Mouse (Mus musculus) CH12.LX (cell line): ENCODE measurements around the gene Map4k3. TPM values are rescaled to one million over a fixed set of nuclear protein-coding genes. Genes with fewer than 3 reads are reported as not detected.
"Not testable (repeated sequence)": the region's sequence is repeated elsewhere in the genome, so short reads cannot be mapped to it uniquely, and the experiment has no call there.

Experiments
- DNase-seq: peaks from one replicate; pipeline ENCODE4 v3.0.0-alpha.2; 2013; ENCODE audit errors: extremely low read depth
- H3K27ac ChIP-seq: 2 replicates; pipeline ENCODE4 v1.5.1; 2012; ENCODE audit warnings: low read depth, mild to moderate bottlenecking, control low read depth, moderate library complexity; ENCODE audit not compliant: insufficient read depth
- H3K27me3 ChIP-seq: replicated peaks from 2 replicates; pipeline ENCODE3; 2012; ENCODE audit warnings: inconsistent platforms
- H3K36me3 ChIP-seq, 2 experiments: replicated peaks in 1 of 2; 2 replicates each; pipeline versions ENCODE3 to v1.6.1; 2012; ENCODE audit warnings: inconsistent platforms in 1 of 2, low read length in 1 of 2, mild to moderate bottlenecking in 1 of 2, mixed read lengths in 1 of 2, moderate library complexity in 1 of 2; ENCODE audit not compliant: control insufficient read depth in 1 of 2, insufficient read depth in 1 of 2
- H3K4me1 ChIP-seq, 2 experiments: 2 replicates each; pipeline ENCODE4 v1.6.1; 2012; ENCODE audit warnings: inconsistent platforms in 1 of 2, moderate library complexity in 1 of 2; ENCODE audit not compliant: insufficient read depth in 2 of 2, control insufficient read depth in 1 of 2
- H3K4me2 ChIP-seq: 2 replicates; pipeline ENCODE4 v1.6.1; 2012; ENCODE audit warnings: low read depth, mild to moderate bottlenecking, control low read depth; ENCODE audit not compliant: poor library complexity, insufficient read depth, severe bottlenecking
- H3K4me3 ChIP-seq, 3 experiments: fragments of 150-350 bp in 1 of 3; sonication (generic) in 1 of 3; replicated peaks in 1 of 3; 2 replicates each; pipeline versions ENCODE3 to v1.5.1; 2011 to 2012; ENCODE audit warnings: low read depth in 2 of 3, low read length in 2 of 3, mild to moderate bottlenecking in 2 of 3, moderate library complexity in 2 of 3, control low read depth in 1 of 3, improper control_type of control experiment in 1 of 3, inconsistent platforms in 1 of 3, mixed read lengths in 1 of 3; ENCODE audit not compliant: poor library complexity in 1 of 3
- H3K79me2 ChIP-seq: replicated peaks from 2 replicates; pipeline ENCODE4 v1.6.1; 2012; ENCODE audit warnings: mild to moderate bottlenecking, moderate library complexity; ENCODE audit not compliant: control insufficient read depth, poor library complexity, insufficient read depth, severe bottlenecking; ENCODE audit errors: extremely low read depth
- H3K9ac ChIP-seq: 2 replicates; pipeline ENCODE4 v1.6.1; 2012; ENCODE audit warnings: low read depth, mild to moderate bottlenecking, control low read depth, moderate library complexity; ENCODE audit not compliant: insufficient read depth
- H3K9me3 ChIP-seq: replicated peaks from 2 replicates; pipeline ENCODE3; 2012; ENCODE audit warnings: low read length, inconsistent platforms, mixed read lengths
- CHD1 ChIP-seq: IDR thresholded peaks from 2 replicates; pipeline ENCODE4 v1.6.1; 2012; ENCODE audit warnings: low read depth, low read length, improper control_type of control experiment, inconsistent platforms
- CHD2 ChIP-seq: IDR thresholded peaks from 2 replicates; pipeline ENCODE4 v1.6.1; 2011; ENCODE audit warnings: low read length, improper control_type of control experiment
- ELF1 ChIP-seq: IDR thresholded peaks from 2 replicates; pipeline ENCODE4 v1.6.1; 2014; ENCODE audit warnings: low read depth, mild to moderate bottlenecking, inconsistent platforms, low read length, improper control_type of control experiment
- ETS1 ChIP-seq: conservative IDR thresholded peaks from 2 replicates; pipeline ENCODE4 v1.6.1; 2012; ENCODE audit warnings: low read depth, mild to moderate bottlenecking, inconsistent platforms, low read length, improper control_type of control experiment, moderate library complexity
- IRF4 ChIP-seq: IDR thresholded peaks from 2 replicates; pipeline ENCODE4 v1.6.1; 2014; ENCODE audit warnings: low read depth, mild to moderate bottlenecking, inconsistent platforms, low read length, improper control_type of control experiment
- JUN ChIP-seq: IDR thresholded peaks from 2 replicates; pipeline ENCODE4 v1.6.1; 2011; ENCODE audit warnings: low read depth, mild to moderate bottlenecking, low read length, improper control_type of control experiment, moderate library complexity; ENCODE audit not compliant: insufficient read depth
- KAT2A ChIP-seq: IDR thresholded peaks from 2 replicates; pipeline ENCODE4 v1.6.1; 2012; ENCODE audit warnings: low read length, improper control_type of control experiment, inconsistent platforms; ENCODE audit not compliant: insufficient replicate concordance
- MAX ChIP-seq: IDR thresholded peaks from 2 replicates; pipeline ENCODE4 v1.6.1; 2011; ENCODE audit warnings: low read length, improper control_type of control experiment
- MXI1 ChIP-seq: IDR thresholded peaks from 2 replicates; pipeline ENCODE4 v1.6.1; 2011; ENCODE audit warnings: mild to moderate bottlenecking, low read depth, low read length, improper control_type of control experiment
- MYC ChIP-seq: IDR thresholded peaks from 2 replicates; pipeline ENCODE4 v1.6.1; 2011; ENCODE audit warnings: low read depth, mild to moderate bottlenecking, improper control_type of control experiment, low read length
- PAX5 ChIP-seq: IDR thresholded peaks from 2 replicates; pipeline ENCODE4 v1.6.1; 2012; ENCODE audit warnings: low read length, inconsistent platforms, mixed read lengths
- POLR2AphosphoS2 ChIP-seq: IDR thresholded peaks from 2 replicates; pipeline ENCODE4 v1.6.1; 2011; ENCODE audit warnings: low read depth, low read length, improper control_type of control experiment
- TCF12 ChIP-seq: IDR thresholded peaks from 2 replicates; pipeline ENCODE4 v1.6.1; 2014; ENCODE audit warnings: low read depth, mild to moderate bottlenecking, inconsistent platforms, low read length, improper control_type of control experiment
- USF1 ChIP-seq: IDR thresholded peaks from 2 replicates; pipeline ENCODE4 v1.6.1; 2014; ENCODE audit warnings: low read depth, mild to moderate bottlenecking, inconsistent platforms, low read length, improper control_type of control experiment
- ZKSCAN1 ChIP-seq: IDR thresholded peaks from 2 replicates; pipeline ENCODE4 v1.6.1; 2012; ENCODE audit warnings: low read depth, inconsistent platforms, low read length, improper control_type of control experiment, borderline replicate concordance
- ZNF384 ChIP-seq: IDR thresholded peaks from 2 replicates; pipeline ENCODE4 v1.6.1; 2012; ENCODE audit warnings: low read depth, low read length, improper control_type of control experiment, inconsistent platforms
- dilution Hi-C: fragments of 300-500 bp; cut with MboI; formaldehyde crosslinking; loops from 2 replicates; pipeline ENCODE4 v1.14.3; 2020; ENCODE audit warnings: low sequenced_read_pairs; ENCODE audit not compliant: extremely low pct_unique_long_range_greater_than_20kb, extremely low pct_ligation_motif_present
- in situ Hi-C: fragments of 300-500 bp; cut with MboI; formaldehyde crosslinking; loops from 3 replicates; pipeline ENCODE4 v1.14.3; 2019; ENCODE audit warnings: low sequenced_read_pairs, low pct_ligation_motif_present, low pct_unique_long_range_greater_than_20kb, mixed read lengths
- polyA plus RNA-seq: library from polyadenylated mRNA; unstranded; fragments of >175 nt; gene quantifications from 2 replicates; pipeline ENCODE4 v1.2.1, GENCODE M21; 2012; ENCODE audit warnings: low read depth; ENCODE audit not compliant: insufficient read length
- total RNA-seq, 2 experiments: library from RNA; depleted of rRNA; stranded (reverse); fragments of 300-350 nt in 1 of 2; fragments of >200 nt in 1 of 2; gene quantifications; 2 replicates each; pipeline ENCODE4 v1.2.3; 2012 to 2014

The Map4k3 gene
- total and polyA plus RNA-seq, 3 experiments = 2.7 to 4.3 (median 3.2) TPM

GRCm38 (mm10) chr17:80535633-80536032 lies 192.7 kb downstream of the Map4k3 start:
- Histone ChIP-seq H3K27me3 (no peaks in the 10 kb centered on the region), H3K9me3 (no peaks in the 10 kb centered on the region), H3K4me3 (no peak overlapping the region), H3K4me2 (no peak overlapping the region), H3K9ac (no peak overlapping the region), H3K27ac (no peak overlapping the region), H3K4me1 (peaks cover 0 to 3% of the 10 kb centered on the region in 2 experiments; a peak in 1 of 4 replicates), H3K36me3 (peaks cover 0 to 2% of the 10 kb centered on the region in 2 experiments), H3K79me2 (no peaks in the 10 kb centered on the region; the same call in 1 of the 2 replicates)
- TF ChIP-seq CHD1 (no peak), TCF12 (no peak), MAX (no peak), KAT2A (no peak), ZNF384 (no peak), ELF1 (no peak), ZKSCAN1 (no peak), ETS1 (no peak), IRF4 (no peak), CHD2 (no peak), MYC (no peak), USF1 (no peak), MXI1 (no peak), JUN (no peak), POLR2AphosphoS2 (no peak), PAX5 (no peak)
- in situ Hi-C loops (no loop called here), dilution Hi-C loops (no loop called here)
- DNase-seq = no peak

- in situ Hi-C loops = not testable (repeated sequence)
Observed at GRCm38 (mm10) chr17:80531351-80531750, 196.9 kb downstream of the Map4k3 start.

More at GRCm38 (mm10) chr17:80531351-80531750, 196.9 kb downstream of the Map4k3 start:
- H3K79me2 ChIP-seq, H3K4me1 ChIP-seq, H3K4me2 ChIP-seq, dilution Hi-C loops, H3K9me3 ChIP-seq, H3K27ac ChIP-seq, H3K9ac ChIP-seq, H3K36me3 ChIP-seq, DNase-seq, H3K4me3 ChIP-seq, H3K27me3 ChIP-seq: not testable (repeated sequence)

Other genes starting within 250 kb of the Map4k3 start
- gene Sos1, start 248.0 kb downstream of the Map4k3 start, total RNA-seq (2012; rRNA removed) = 4.7 TPM in 2 replicates
- 3.6 and 4.0 TPM in 2 replicates for gene Sos1, start 248.0 kb downstream of the Map4k3 start, total RNA-seq (2014; rRNA removed)
- 9.5 and 10.7 TPM in 2 replicates for gene Sos1, start 248.0 kb downstream of the Map4k3 start, polyA plus RNA-seq
- 0.63 and 0.76 TPM in 2 replicates for gene Cdkl4, start 150.7 kb downstream of the Map4k3 start, total RNA-seq (2012; rRNA removed)
- 1.9 and 2.0 TPM in 2 replicates for gene Cdkl4, start 150.7 kb downstream of the Map4k3 start, total RNA-seq (2014; rRNA removed)
- gene Cdkl4, start 150.7 kb downstream of the Map4k3 start, polyA plus RNA-seq = 1.1 and 1.2 TPM in 2 replicates
- not detected in 2 replicates for gene Tmem178, start 216.1 kb upstream of the Map4k3 start, total RNA-seq (2012; rRNA removed)
- gene Tmem178, start 216.1 kb upstream of the Map4k3 start, total RNA-seq (2014; rRNA removed) = not detected in 2 replicates
- not detected in 2 replicates for gene Tmem178, start 216.1 kb upstream of the Map4k3 start, polyA plus RNA-seq